Mouse (Mus musculus) C2C12 (cell line): ENCODE measurements at regions not wholly inside any gene's neighbourhood (a gene's known extent, or its start where the extent isn't known, plus 50 kb on each side); places are given as distances from the start of the nearest gene placed in this dataset.

Experiments used
- H3K27me3 ChIP-seq: one replicate; pipeline ENCODE4 v1.6.1; 2011; ENCODE audit not compliant: control insufficient read depth, insufficient read depth, insufficient read length
- H3K36me3 ChIP-seq: one replicate; pipeline ENCODE4 v1.6.1; 2011; ENCODE audit not compliant: control insufficient read depth, insufficient read depth
- H3K4me3 ChIP-seq: one replicate; pipeline ENCODE4 v1.5.1; 2011; ENCODE audit warnings: mild to moderate bottlenecking, control low read depth; ENCODE audit not compliant: poor library complexity, insufficient read depth, severe bottlenecking
- H3K79me2 ChIP-seq: one replicate; pipeline ENCODE4 v1.6.1; 2011; ENCODE audit not compliant: control insufficient read depth, insufficient read depth
- H3K79me3 ChIP-seq: one replicate; pipeline ENCODE4 v1.6.1; 2011; ENCODE audit warnings: low read depth, control low read depth
- H3ac ChIP-seq: one replicate; pipeline ENCODE3; 2011; ENCODE audit warnings: low read depth; ENCODE audit not compliant: control insufficient read depth, insufficient read length
- CEBPB ChIP-seq: IDR thresholded peaks from one replicate; pipeline ENCODE4 v1.6.1; 2011; ENCODE audit warnings: low read depth, mild to moderate bottlenecking, control low read depth, moderate library complexity
- CTCF ChIP-seq: IDR thresholded peaks from one replicate; pipeline ENCODE4 v1.5.1; 2011; ENCODE audit not compliant: control insufficient read depth, insufficient read depth, insufficient read length
- FOSL1 ChIP-seq: IDR thresholded peaks from one replicate; pipeline ENCODE4 v1.8.0; 2011; ENCODE audit warnings: mild to moderate bottlenecking, low read length; ENCODE audit not compliant: poor library complexity, insufficient read depth, severe bottlenecking
- MAX ChIP-seq: IDR thresholded peaks from one replicate; pipeline ENCODE4 v1.6.1; 2011; ENCODE audit warnings: mild to moderate bottlenecking, control low read depth
- MYOD1 ChIP-seq: IDR thresholded peaks from one replicate; pipeline ENCODE4 v1.6.1; 2011; ENCODE audit warnings: low read depth; ENCODE audit not compliant: control insufficient read depth, insufficient read length
- MYOG ChIP-seq: IDR thresholded peaks from one replicate; pipeline ENCODE4 v1.6.1; 2011; ENCODE audit not compliant: control insufficient read depth, insufficient read length; ENCODE audit errors: extremely low read depth
- USF1 ChIP-seq: IDR thresholded peaks from one replicate; pipeline ENCODE4 v1.6.1; 2011; ENCODE audit warnings: low read depth, mild to moderate bottlenecking, control low read depth, moderate library complexity

DNA sequence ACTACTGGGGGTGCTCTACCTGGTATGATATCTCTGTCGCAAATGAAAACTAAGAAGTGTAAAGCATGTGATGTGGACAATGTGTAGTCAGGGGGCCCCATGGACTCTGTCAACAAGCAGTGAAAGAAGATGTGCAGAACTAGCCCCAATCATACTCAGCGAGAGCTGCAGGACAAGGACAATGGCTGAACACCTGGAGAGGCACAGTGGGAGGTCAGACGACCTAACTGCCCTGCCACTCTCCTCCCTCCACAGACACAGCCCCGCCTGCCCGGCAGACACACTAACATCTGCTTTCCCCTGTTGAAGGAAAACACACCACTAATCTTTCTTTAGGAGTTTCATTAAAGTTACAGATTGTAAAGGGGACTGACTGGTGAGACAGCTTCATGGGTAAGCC, 675.1 kb downstream of the Epm2a start:
- H3K79me2 ChIP-seq = no peaks in the 10 kb centered on the region
- no peaks in the 10 kb centered on the region for H3K27me3 ChIP-seq
- no peak overlapping the region for H3K4me3 ChIP-seq
- H3ac ChIP-seq = no peak overlapping the region
- no peak for TF ChIP-seq MYOG
- TF ChIP-seq USF1 = no peak
- TF ChIP-seq MAX = no peak
- TF ChIP-seq FOSL1 = no peak
- no peak for TF ChIP-seq MYOD1
- TF ChIP-seq CEBPB = no peak
- no peak for TF ChIP-seq CTCF
- no peaks in the 10 kb centered on the region for H3K79me3 ChIP-seq
- no peaks in the 10 kb centered on the region for H3K36me3 ChIP-seq

DNA sequence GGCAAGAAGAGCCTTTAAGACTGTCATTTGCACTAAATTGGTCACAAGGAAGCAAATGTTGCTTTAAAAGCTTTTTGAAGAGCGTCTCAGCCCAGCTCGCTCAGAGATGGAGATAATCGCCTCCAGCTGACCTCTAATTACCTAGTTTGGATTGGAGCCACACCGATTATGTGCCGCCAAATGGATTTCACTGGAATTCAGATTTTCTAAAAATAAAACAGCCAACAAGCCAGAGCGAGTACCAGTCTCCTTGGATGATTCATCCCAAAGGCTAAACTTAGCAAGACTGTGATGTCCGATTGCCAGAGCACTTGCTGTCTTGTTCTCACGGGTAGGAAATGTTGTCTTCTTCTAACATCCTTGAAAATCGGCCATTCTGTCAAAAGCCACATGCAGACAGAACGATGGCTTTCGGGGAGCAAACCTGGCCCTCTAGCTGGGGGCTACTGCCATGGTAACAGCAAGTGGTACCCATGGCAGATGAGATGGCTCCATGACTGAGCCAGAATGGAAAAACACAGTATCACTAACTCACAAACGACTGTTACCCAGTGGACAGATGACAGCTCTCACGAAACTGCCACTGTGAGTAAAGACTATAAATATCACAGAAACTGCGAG, 676.1 kb downstream of the Epm2a start:
- H3K79me3 ChIP-seq = no peaks in the 10 kb centered on the region
- TF ChIP-seq MAX (no peak), USF1 (no peak), MYOG (no peak), CTCF (no peak), CEBPB (no peak), FOSL1 (no peak), MYOD1 (no peak)
- no peak overlapping the region for H3K4me3 ChIP-seq
- no peaks in the 10 kb centered on the region for H3K79me2 ChIP-seq
- no peaks in the 10 kb centered on the region for H3K27me3 ChIP-seq
- no peaks in the 10 kb centered on the region for H3K36me3 ChIP-seq
- H3ac ChIP-seq = peak overlapping the region; percentile 38

DNA sequence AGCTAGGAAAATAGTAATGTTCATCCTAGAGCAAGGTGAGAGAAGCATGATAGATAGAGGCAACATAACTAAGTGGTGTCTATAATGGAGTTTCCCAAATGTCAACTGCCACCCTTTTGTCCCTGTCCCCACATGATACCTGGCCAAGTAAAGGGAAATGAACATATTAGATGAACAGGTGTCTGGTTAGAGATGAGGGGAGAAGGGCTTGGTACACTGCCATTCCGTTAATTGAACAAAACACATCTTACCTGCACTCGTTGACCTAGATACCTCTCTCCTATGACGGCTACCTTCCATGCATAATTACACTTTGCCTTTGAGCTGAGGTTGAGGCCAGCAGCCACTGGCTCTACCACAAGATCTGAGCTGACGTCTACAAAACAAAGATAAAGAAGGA, 677.4 kb downstream of the Epm2a start:
- Histone ChIP-seq H3ac (no peak overlapping the region), H3K4me3 (no peak overlapping the region), H3K36me3 (no peaks in the 10 kb centered on the region), H3K79me3 (no peaks in the 10 kb centered on the region), H3K79me2 (no peaks in the 10 kb centered on the region), H3K27me3 (no peaks in the 10 kb centered on the region)
- TF ChIP-seq FOSL1 = no peak

- H3K79me3 ChIP-seq = no peaks in the 10 kb centered on the region
- no peak for TF ChIP-seq CEBPB
- TF ChIP-seq CTCF = no peak
- TF ChIP-seq MYOD1 = no peak
- TF ChIP-seq MAX = no peak
- no peak for TF ChIP-seq USF1
- no peak for TF ChIP-seq MYOG
- TF ChIP-seq FOSL1 = no peak
- no peak overlapping the region for H3K4me3 ChIP-seq
- H3ac ChIP-seq = no peak overlapping the region
- H3K36me3 ChIP-seq = no peaks in the 10 kb centered on the region
- no peaks in the 10 kb centered on the region for H3K27me3 ChIP-seq
- no peaks in the 10 kb centered on the region for H3K79me2 ChIP-seq
Observed at GRCm38 (mm10) chr10:12035159-12035558, 692.0 kb downstream of the Epm2a start.

DNA sequence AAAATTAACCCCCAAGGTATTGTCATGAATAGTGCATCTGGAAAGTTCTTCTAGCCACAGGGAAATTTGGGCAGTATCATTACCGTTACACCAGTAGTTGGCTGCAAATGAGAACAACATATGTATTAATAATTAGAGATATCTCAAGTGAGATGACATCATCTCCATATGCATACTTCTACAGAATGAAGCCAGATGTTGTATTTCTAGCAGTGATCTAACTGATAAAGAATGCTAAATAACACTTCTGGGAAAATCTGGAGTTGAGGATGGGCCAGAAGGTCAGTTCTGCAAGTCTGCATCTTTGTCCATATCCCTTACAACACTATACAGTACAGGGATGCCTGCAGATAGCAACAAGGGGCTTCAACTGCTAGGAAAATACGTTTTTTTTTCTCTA, 702.7 kb downstream of the Epm2a start:
- Histone ChIP-seq H3ac (no peak overlapping the region), H3K79me2 (no peaks in the 10 kb centered on the region), H3K36me3 (no peaks in the 10 kb centered on the region), H3K27me3 (no peaks in the 10 kb centered on the region), H3K79me3 (no peaks in the 10 kb centered on the region), H3K4me3 (no peak overlapping the region)
- TF ChIP-seq MYOD1 = no peak
- TF ChIP-seq MAX = no peak
- TF ChIP-seq USF1 = no peak
- TF ChIP-seq FOSL1 = no peak
- no peak for TF ChIP-seq MYOG

DNA sequence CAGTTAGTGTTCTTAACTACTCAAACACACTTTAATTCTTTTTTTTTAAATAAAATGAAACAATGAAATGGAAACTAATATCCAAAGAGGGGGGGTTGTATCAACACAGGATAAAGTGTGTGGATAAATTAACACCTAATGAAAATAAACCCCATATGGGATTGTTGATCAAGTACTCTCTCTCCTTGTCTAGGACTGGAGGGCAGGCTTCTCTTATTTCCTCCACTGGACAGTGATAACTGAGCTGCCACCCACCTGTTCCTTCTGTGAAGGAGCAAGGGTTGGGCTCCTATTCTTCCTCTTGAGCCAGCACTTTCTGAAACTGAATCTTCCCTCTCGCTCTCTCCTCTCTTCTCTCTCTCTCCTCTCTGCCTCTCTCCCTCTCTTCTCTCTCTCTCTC, 716.5 kb downstream of the Epm2a start:
- Histone ChIP-seq H3K4me3 (no peak overlapping the region), H3K79me2 (no peaks in the 10 kb centered on the region), H3K27me3 (no peaks in the 10 kb centered on the region), H3K79me3 (no peaks in the 10 kb centered on the region), H3ac (no peak overlapping the region), H3K36me3 (no peaks in the 10 kb centered on the region)
- TF ChIP-seq MYOD1 (no peak), MYOG (no peak), CEBPB (no peak), USF1 (no peak), CTCF (no peak), MAX (no peak), FOSL1 (no peak)
